Mouse (Mus musculus) 3134 (cell line): ENCODE data around the gene Pcca.
A peak's percentile ranks its signal among the peaks of the same experiment; 100 is the strongest.

ENCODE experiments used
- DNase-seq: peaks from one replicate; pipeline ENCODE4 v3.0.0-alpha.2; 2011; ENCODE audit warnings: low spot score; ENCODE audit not compliant: insufficient read length; ENCODE audit errors: extremely low read depth

The Pcca gene

DNA sequence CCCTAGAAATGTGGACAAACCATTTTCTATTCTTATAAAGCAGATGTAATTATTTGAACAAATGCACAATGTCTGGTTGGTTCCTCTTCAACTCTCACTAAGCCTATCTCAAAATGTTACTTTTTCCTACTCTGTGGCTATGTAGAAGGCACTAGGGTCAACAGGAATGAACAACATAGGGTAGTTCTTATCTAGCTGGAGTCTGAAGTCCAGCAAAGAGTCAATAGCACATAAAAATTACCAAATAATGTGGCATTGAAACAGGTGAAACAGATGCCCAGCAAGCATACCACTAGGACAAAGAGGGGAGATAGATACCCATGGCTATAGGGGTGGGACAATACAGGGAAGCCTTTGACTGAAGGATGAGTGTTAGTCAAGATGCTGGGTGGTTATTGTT is 377.1 kb downstream of the Pcca start:
- no peak for DNase-seq

DNA sequence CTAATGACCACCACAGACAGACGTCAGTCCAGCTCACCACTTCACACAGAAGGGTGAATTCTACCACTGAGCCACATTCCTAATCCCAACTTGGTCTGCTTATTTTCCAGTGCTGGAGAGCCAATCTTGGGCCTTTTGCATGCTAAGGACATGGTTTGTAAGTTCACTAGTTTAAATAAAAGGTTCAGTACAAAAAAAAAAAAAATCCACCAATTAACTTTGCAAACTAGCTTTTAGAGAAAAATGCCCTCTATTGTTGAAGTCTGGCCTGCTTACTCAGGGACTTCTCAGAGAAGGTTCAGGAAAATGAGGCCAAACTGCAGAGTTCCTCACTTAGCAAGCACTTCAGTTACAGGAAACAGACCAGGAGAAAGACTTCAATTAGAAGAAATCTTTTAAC is 378.0 kb downstream of the Pcca start:
- no peak for DNase-seq

DNA sequence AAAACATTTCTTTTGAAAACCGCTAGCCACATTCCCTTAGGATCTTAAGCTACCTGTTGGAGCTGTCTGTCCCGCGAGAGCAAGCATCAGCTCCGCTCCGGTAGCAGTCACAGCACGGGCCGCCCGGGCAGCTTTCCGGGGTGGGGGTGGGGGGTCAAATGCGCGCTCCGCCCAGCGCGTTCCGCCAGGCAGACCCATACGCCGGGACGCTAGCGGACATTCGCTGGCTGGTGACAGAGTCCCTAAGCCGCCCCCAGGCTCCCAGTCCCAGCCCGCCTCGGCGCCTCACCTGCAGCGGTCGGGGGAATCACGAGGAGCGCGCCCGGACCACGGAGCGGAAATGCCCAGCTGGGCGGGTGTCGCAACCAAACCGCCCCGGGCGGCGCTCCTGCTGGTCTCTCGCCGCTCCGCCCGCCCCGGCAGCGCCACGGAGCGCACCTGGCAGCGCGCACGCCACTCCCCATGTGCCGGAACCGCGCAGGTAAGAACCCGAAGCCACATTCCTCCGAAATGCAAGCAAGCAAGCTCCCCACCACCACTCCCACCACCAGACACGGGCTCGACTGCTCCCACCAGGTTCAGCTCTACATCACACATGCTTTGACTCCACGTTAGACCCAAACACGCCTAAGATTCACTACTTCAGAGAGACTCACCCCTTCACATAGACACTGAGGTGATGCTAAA is 378.8 kb downstream of the Pcca start:
- peak; percentile 82 for DNase-seq

DNA sequence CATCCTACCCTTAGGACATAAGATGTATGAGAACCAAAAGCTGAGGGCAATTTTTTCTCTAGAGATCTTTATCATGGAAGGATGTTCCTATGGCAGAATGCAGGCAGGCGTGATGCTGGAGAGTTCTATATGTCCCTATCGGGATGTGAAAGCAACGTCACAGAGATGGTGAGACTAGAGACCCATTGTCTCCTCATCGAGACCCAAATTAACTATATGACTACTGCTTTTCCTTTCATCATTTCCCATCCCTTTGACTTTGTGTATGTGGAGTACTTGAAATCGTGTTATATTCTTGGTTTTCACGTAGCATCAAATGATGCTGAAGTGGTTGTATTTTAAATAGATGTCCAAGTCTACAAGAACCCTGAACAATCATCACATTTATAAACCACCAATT is 379.5 kb downstream of the Pcca start, which contains the start of gene Ggact:
TSS of gene Ggact (minus strand) at position 101 of the 400 bp plus-strand sequence.
- DNase-seq: no peak

DNA sequence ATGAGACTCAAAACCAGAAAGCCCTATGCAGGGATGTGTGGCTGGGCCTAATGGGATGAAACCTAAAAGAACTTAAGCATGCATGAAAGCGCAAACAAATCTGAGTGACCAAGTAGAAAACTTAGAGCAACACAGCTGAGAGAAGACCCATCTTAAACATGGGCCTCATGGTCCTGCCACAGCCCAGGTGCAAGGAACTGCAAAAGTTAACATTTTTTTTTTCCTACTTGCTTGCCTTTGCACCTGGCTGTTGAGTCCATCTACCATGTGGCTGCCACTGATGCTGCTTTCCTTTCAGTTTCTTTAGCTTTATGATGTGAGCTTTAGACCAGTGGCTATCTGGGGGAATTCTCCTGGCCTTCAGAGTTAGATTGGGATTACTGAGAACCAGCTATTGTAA is 383.6 kb downstream of the Pcca start:
- no peak for DNase-seq

DNA sequence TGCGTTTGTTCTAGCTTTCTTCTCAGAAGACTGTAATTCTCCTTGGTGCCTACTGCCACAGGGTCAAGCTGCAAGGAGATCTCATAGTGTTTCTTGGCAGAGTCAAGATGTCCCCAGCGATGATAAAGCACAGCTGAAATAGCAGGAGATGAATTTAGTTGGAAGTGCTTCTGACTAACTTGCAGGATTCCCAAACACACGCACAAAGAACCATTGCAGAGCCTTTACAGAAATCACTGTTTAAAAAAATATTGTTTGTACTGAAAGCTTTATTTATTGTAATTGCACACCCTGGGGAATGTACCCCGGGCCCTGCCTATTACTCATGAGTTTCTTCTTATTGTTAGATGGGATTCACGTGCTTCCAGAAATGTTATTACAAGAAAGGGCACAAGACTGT is 385.9 kb downstream of the Pcca start:
- DNase-seq: no peak

DNA sequence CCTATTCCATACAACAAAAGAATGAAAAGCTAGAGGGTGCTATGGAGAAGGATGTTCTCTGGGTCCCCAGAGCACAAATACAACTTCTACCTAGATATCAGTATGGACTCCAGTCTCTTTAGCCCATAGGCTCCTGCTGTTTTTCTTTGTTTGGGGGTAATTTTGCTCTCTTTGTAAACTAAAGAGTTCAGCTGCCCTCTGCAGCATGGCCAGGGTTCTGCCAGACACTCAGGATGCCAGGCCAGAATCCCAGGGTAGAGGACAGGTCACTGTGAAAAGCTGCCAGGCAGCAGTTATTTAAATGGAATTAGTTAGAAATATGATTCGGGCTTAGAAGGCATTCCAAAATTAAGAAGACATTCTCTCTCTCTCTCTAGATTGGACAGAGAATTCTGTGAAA is 402.3 kb downstream of the Pcca start:
- DNase-seq: no peak
